Mouse (Mus musculus) WW6 (cell line): ENCODE data around the gene Wdfy2.

Experiments
- DNase-seq: peaks from one replicate; pipeline ENCODE4 v3.0.0-alpha.2; 2013; ENCODE audit warnings: low read depth, low spot score

Gene Wdfy2

DNA sequence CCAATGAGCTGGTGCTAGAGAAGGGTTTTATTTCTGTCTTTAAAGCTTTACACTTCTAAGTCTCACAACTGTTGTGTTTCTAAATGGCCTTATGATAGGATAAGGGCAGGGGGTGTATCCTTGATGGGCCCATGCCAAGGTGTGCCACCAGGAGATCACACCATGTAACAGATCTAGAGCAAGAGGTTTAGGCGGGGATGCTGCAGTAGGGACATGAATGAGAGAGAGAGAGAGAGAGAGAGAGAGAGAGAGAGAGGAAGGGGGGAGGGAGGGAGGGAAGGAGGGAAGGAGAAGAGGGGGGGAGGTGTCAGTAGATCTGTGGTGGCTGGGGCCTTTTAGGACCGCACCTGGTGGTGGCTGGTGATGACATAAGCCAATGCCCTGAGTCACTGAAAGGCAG, 5.5 kb downstream of the Wdfy2 start:
- DNase-seq: no peak

DNA sequence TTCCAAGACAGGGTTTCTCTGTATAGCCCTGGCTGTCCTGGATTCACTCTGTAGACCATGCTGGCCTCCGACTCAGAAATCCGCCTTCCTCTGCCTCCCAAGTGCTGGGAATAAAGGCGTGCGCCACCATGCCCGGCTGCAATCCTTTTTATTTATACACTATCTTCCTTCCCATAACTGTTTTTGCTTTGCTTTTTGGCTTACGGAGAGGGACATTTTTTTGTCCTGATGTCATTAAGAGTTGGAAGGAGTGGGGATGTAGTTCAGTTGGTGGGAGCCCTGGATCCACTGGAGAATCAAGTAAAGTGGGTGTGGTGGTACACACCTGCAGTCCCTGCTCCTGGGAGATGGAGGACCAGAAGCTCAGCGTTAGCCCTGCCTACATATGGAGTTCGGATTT, 6.7 kb downstream of the Wdfy2 start:
- DNase-seq: no peak

DNA sequence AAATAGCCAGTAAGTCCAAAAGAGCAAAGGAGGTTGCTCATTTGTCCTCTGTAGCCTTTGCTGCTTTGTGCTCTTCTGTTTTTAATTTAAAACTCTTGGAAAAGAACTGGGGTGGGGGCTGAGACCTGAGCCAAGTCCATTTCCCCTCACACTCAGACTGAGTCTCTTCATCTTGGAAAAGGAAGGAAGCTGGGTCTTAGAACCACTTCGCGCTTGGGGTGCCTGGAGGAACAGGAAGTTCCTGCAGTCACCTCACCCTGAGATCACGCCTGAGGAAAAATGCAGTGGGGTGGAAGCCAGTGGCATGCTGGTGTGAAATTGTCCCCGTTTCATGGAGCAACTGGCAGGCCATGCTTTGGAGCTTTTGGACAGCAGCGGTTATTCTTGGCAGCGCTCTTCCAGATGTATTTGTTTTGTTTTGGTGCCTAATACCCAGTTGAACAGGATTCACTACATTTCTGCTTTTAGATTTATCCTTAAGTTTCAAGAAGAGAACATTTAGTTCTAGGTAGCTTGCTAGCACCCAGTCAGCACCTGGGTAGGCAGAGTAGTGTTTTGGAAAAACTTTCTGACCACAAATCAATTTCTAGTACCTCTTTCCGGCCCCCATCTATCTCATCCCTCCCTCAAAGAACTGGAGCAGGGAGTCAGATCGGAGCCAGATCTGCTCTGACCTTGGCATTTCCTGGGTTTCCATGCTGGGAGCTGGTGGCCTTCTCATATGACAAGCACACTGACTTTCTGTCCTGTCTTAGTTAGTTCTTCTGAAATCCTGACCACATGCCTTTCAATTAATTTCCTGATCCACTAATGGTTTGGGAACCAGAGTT, 7.7 kb downstream of the Wdfy2 start:
- DNase-seq: no peak

- no peak for DNase-seq
Measured at GRCm38 (mm10) chr14:62850980-62851379, 13.5 kb downstream of the Wdfy2 start.

- DNase-seq: no peak
Measured at GRCm38 (mm10) chr14:62852840-62853239, 15.4 kb downstream of the Wdfy2 start.

DNA sequence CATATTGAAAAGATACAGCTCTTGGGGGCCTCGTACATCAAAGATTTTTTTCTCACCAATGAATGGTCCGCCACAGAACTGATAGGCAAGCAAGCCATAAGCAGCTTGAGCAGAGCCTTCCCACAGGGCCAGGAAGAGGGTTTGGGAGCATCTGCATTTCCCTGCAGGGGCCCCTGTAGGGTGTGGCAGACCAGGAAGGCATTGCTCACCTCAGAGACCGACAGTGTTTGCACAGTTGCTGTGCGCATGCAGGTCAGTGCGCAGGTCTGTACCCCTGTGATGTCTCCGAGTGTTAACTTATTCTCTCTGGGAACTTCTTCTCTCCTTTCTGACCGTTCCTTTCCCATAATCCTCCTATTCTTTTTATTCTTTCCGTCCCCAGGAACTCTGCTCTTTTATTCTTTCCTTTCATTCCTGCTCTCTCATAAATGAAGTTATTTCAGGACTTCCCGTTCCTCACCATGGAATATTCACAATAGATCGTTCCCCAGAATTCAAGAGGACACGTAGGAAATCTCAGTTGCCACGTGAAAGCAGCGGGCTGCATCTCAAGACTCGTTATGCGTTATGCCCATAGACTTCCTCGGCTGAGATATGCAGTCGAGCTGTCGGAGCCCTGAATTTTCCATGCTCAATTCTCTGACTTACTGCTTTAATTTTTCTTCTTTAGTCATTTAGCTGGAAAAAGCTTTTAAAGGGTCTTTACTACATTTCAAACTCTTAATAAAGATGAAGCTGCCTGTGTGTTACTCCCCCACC, 17.8 kb downstream of the Wdfy2 start:
- no peak for DNase-seq

GRCm38 (mm10) chr14:62855863-62856262, 18.4 kb downstream of the Wdfy2 start:
- DNase-seq: no peak

DNA sequence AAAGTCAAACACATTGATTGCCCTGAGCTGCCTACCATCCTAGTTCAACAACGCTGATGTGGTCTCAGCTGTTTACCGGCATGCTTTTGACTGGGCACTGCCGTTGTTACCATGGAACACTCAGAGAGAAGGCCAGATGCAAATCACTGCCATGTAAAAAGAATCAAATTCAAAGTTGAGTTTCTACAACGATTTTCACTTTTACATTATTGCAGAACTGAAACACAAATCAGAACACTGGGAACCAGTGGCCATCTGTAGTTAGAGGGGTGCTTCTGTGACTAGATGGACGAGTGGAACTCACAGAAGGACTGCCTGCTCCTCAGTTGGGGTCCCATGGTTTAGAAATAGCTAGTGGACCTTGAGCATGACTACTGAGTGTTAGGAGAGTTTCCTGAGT, 19.0 kb downstream of the Wdfy2 start:
- DNase-seq: no peak

GRCm38 (mm10) chr14:62857879-62858278, 20.4 kb downstream of the Wdfy2 start:
- no peak for DNase-seq

DNA sequence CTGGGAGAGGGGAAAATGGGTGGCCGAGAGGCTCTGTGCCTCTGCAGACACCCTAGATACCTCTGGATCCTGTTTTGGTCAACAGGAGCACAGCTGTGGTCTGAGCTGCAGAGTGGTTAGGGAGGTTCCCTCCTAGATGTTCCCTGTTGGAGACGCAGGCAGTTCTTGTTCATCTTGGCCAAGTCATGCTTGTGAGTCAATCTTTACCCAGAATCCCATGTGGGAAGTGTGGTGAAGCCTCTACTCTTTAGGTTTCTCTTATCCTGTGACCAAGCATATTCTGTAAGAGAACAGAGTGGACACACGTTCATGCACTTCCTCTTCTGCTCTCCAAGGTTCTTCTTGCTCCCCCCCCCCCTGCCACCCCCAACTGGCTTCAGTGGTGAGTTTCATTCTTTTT, 20.8 kb downstream of the Wdfy2 start:
- no peak for DNase-seq

GRCm38 (mm10) chr14:62862564-62862963, 25.1 kb downstream of the Wdfy2 start:
- DNase-seq: no peak

DNA sequence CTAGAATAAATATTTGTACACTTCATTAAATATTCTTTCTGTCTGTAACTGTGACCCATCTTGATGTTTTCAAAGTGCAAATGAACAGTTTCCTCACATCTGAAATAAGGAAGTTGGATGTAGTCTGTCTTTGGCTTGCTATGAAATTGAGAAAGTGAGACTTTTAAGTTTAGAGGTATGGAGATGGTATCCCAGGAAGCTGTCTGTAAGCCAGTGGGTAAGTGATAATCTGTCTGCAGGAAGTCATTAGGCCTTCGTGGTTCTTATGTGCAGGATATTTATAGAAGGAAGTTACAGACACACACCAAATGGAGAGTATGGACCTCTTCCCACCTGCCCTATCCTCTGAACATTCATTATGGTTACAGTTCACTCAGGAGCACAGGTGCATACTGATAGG, 26.8 kb downstream of the Wdfy2 start:
- no peak for DNase-seq

- DNase-seq: no peak
Measured at GRCm38 (mm10) chr14:62865405-62865804, 27.9 kb downstream of the Wdfy2 start.

- DNase-seq: no peak
Measured at GRCm38 (mm10) chr14:62867069-62867468, 29.6 kb downstream of the Wdfy2 start.

DNA sequence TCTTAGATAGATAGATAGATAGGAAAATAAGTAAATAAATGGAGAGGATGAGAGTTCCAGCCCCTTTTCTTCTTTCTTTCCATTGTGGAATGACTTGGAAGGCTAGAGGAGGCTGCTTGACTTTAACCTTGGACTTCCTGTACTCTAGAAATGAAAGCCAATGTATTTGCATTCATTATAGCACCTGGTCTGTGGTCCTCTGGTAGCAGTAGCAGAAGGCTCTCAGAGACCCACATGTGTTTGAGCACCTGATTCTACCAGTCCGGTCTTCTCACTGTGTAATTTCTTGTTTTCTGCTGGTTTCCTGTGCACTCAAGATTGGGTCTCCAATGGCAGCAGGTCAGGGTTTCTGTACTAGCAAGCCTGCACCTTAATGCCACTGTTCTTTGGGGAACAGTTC, 30.1 kb downstream of the Wdfy2 start:
- DNase-seq: no peak

DNA sequence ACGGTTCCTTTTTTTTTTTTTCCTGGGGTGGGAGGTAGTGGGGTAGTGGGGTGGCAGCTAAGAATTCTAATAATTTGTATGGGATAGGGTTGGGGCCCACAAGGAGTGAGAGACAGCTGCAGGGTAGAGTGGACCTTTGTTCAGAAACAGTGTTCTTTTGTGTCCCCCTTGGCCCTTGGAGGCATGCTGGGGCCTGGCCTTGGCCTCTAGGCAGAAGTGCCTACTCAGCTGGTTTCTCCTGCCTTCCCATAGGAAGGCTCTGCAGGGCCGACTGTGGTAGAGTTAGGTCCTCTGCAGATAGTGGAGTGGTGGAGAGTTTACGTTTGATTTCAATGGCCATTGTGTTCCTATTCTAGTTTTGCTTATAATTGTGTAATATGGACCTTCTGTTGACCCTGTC, 30.8 kb downstream of the Wdfy2 start:
- DNase-seq: no peak

DNA sequence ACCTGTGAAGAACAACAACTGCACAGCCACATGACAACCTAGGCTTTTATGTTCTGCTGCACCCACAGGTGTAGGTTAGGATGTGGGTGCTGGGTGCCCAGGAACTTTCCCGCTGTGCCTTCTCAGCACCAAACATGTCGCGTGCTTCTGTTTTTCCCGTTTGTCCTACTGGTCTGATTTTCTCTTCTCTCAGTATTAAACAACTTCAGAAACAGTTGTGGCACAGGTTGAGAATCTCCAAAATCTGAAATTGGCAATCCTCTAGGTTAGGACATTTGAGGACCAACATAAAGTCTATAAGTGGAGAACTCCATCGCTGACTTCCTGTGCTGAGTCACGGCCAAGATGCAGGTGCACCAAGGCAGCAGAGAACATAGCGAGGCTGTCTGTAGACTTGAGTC, 32.8 kb downstream of the Wdfy2 start:
- DNase-seq: no peak

GRCm38 (mm10) chr14:62871431-62871830, 34.0 kb downstream of the Wdfy2 start:
- DNase-seq: no peak

GRCm38 (mm10) chr14:62871932-62872331, 34.5 kb downstream of the Wdfy2 start:
- DNase-seq: no peak

DNA sequence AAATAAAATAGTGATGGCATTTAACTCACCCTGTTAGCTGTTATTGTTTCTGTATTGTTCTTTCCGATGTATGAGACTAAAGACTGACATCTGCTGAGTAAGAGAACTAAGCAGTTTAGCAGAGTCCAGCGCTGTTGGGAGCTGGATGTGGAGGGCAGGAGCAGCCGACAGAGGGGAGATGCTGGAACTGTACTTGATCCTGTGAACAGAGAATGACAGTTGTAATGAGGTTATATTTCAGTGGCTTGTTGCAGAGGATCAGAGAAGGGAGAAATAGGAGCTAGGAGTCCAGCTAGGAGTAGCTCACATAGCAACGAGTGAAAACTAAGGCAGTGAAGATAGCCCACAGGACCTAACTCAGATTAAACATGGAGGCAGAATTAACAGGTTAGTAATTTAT, 36.3 kb downstream of the Wdfy2 start:
- no peak for DNase-seq

DNA sequence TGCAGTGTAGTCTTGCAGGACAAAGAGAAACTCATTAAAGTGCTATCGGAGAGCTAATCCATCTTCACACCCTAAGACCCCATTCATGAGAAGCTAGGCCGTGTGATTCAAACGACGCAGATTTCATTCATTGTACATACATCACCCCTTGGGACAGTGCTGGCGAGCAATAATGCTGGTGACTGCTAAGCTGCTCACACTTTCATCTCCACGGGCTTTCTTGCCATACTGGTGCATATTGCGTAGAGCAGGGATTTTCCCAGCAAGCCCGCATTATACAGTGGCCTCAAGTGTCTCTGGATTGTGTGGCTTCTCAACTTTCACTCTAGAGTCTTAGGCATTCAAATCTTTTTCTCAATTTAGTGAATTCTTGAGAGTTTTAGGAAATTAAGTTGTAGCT, 36.9 kb downstream of the Wdfy2 start:
- no peak for DNase-seq

DNA sequence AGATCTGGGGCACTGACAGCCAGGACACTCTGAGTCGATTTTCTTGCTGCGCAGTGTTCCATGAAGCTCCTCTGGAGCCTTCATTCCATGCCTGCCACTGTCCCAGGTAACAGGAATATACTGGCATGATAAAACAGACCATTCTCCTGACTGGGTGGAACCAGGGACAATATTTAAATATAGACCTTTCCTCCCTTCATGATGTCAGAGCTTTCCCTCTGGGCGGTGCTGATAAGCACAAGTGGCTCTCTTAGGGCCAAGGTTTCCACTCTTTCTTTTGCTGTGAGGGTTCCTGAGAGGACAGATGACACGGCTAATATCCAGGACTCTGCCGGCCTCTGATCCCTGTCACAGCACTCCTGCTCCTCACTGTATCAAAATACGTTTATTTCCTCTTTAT, 40.6 kb downstream of the Wdfy2 start:
- DNase-seq: no peak
